Mouse (Mus musculus): Measurements from ENCODE around the gene Bcat1. TPM values are rescaled to one million over a fixed set of nuclear protein-coding genes. Genes with fewer than 3 reads are reported as not detected.
"Not testable (repeated sequence)": the region's sequence is repeated elsewhere in the genome, so short reads cannot be mapped to it uniquely, and the experiment has no call there.

Bcat1 gene
- polyA plus RNA-seq, 1 experiment from 2014 or later = 40.1 TPM

DNA sequence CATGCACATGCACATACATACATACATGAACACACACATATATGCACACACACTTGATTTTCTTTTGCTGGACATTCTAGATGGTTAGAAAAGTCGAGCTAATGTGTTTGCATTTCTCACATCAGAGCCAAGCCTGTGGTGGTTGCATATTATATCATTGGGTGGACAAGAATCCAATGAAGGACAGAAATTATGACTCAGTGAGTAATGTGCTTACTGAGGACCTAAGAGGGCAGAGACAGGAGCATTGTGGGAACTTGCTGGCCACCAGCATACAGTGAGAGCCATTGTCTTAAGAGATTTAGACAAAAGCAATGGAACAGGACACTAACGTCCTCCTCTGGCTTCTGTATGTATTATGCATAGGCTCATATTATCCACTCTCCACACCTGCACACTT, 38.6 kb upstream of the Bcat1 start:
- no peak for ATAC-seq (ENCODE audit: low FRiP score, low read depth)
- Histone ChIP-seq H3K9me3 (no peaks in the 10 kb centered on the region), H3K4me3 (no peak overlapping the region), H3K36me3 (no peaks in the 10 kb centered on the region), H3K27ac (no peak overlapping the region), H3K4me2 (replicated peaks) (no peak overlapping the region), H3K4me1 (peaks cover 10% of the 10 kb centered on the region), H3K9ac (no peak overlapping the region), H3K27me3 (no peaks in the 10 kb centered on the region)
- 71% methylated on average over 2 of the region's 2 CpGs for WGBS

DNA sequence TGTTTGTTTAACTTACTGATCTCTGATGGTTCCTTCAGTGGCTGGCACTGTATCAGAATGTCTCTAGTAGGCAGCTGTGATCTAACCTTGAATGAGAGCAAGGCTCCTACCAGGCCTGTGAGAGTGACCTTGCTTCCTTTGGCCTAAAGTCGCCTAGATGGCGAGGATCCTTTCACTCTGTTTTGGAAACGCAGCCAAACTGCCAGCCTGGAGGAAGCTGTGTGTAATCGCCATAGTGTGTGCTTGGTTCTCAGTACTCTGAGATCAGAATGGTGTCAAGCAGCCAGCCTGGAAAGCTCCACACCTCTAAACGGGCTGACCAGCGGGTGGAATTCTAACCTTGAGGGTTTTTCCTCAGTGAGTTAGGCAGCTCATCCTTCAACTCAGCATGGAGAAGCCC, 36.9 kb upstream of the Bcat1 start:
- no peak overlapping the region for H3K4me2 ChIP-seq (replicated peaks)
- WGBS = 58% methylated on average over 6 of the region's 6 CpGs
- H3K4me1 ChIP-seq = peaks cover 10% of the 10 kb centered on the region
- no peak for ATAC-seq (ENCODE audit: low FRiP score, low read depth)
- H3K9ac ChIP-seq = no peak overlapping the region
- H3K27me3 ChIP-seq = no peaks in the 10 kb centered on the region
- H3K27ac ChIP-seq = no peak overlapping the region
- H3K4me3 ChIP-seq = no peak overlapping the region
- H3K36me3 ChIP-seq = no peaks in the 10 kb centered on the region
- H3K9me3 ChIP-seq = no peaks in the 10 kb centered on the region

- Histone ChIP-seq H3K9ac (no peak overlapping the region), H3K4me3 (no peak overlapping the region), H3K27me3 (no peaks in the 10 kb centered on the region), H3K4me1 (no peaks in the 10 kb centered on the region), H3K9me3 (no peaks in the 10 kb centered on the region), H3K27ac (no peak overlapping the region), H3K36me3 (no peaks in the 10 kb centered on the region), H3K4me2 (replicated peaks) (no peak overlapping the region)
- no peak for ATAC-seq (ENCODE audit: low FRiP score, low read depth)
- 89% methylated on average over 4 of the region's 4 CpGs for WGBS
These were observed 34.8 kb upstream of the Bcat1 start for GRCm38 (mm10) chr6:145110786-145111185.

- Histone ChIP-seq H3K4me3 (no peak overlapping the region), H3K4me1 (no peaks in the 10 kb centered on the region), H3K9me3 (no peaks in the 10 kb centered on the region), H3K27me3 (no peaks in the 10 kb centered on the region), H3K4me2 (replicated peaks) (no peak overlapping the region), H3K36me3 (no peaks in the 10 kb centered on the region), H3K27ac (no peak overlapping the region), H3K9ac (no peak overlapping the region)
- WGBS = 79% methylated on average over 6 of the region's 6 CpGs
- ATAC-seq (ENCODE audit: low FRiP score, low read depth) = no peak
These were observed 30.3 kb upstream of the Bcat1 start for GRCm38 (mm10) chr6:145106163-145106842.

DNA sequence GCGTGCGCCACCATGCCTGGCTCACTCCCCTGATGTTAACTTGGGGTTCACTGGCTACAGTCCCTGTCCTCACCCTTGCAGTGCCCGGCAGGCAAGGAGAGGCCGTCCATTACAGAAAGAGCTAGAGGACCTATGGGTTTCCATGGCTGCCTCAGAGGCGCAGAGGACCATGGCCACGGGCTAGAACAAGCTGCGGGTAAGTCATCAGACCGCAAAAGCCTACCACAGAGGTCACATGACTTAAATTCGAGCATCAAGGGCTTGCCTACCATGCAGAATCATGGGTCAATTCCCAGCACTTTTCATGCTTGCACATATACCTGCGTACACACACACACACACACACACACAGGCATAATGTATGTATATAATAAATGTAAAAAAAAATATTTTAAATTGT, 29.5 kb upstream of the Bcat1 start:
- no peak for ATAC-seq (ENCODE audit: low FRiP score, low read depth)
- H3K27me3 ChIP-seq = no peaks in the 10 kb centered on the region
- H3K4me3 ChIP-seq = no peak overlapping the region
- 94% methylated on average over 10 of the region's 10 CpGs for WGBS
- H3K36me3 ChIP-seq = no peaks in the 10 kb centered on the region
- no peaks in the 10 kb centered on the region for H3K4me1 ChIP-seq
- no peak overlapping the region for H3K4me2 ChIP-seq (replicated peaks)
- H3K27ac ChIP-seq = no peak overlapping the region
- H3K9ac ChIP-seq = no peak overlapping the region
- no peaks in the 10 kb centered on the region for H3K9me3 ChIP-seq

DNA sequence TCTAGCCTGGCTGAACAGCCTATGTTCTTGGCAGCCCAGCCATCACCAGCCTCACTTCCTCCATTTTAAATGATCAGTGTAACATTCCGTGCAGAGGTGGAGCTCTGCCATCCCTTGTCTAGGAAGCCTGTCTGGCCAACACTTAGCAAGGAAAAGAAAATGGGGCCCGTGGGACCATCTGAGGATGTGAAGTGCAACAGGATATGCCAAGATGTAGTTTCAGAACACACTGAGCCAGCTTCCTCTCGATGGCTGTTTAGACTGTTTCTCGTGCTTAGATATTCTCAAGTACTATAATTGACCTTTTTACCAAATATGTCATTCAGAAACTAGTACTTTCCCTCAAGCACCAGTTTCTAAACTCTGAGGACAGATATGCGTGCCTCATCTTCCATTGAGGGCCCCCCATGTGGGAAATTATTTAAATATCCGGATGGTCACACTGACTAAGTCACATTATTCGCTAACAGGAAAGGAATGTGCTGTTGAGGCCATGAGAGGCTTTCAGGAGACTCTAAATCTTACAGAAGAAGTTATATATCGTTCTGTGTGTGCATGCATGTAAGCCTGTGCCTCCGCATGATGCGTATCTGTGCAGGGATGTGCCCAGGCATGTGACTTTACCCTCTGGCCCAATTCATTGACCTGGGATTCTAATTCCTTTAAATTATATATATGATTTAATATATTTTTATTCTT, 28.4 kb upstream of the Bcat1 start:
- peak; percentile 76 for ATAC-seq (ENCODE audit: low FRiP score, low read depth)
- 68% methylated on average over 10 of the region's 10 CpGs for whole genome bisulfite sequencing
- H3K4me2 ChIP-seq (replicated peaks) = 0 out of 2 replicates have a peak overlapping the region, but pooled peaks have one; percentile 0
- no peaks in the 10 kb centered on the region for H3K27me3 ChIP-seq
- peak overlapping the region; percentile 65; the same call in 1 of the 2 replicates for H3K27ac ChIP-seq
- H3K4me1 ChIP-seq = no peaks in the 10 kb centered on the region
- H3K9me3 ChIP-seq = no peaks in the 10 kb centered on the region
- H3K9ac ChIP-seq = 0 out of 2 replicates have a peak overlapping the region, but pooled peaks have one; percentile 1
- H3K36me3 ChIP-seq = no peaks in the 10 kb centered on the region
- H3K4me3 ChIP-seq = no peak overlapping the region

GRCm38 (mm10) chr6:145100923-145101322, 24.9 kb upstream of the Bcat1 start:
- WGBS = 73% methylated on average over 9 of the region's 9 CpGs
- Histone ChIP-seq H3K4me2 (replicated peaks) (no peak overlapping the region), H3K4me1 (no peaks in the 10 kb centered on the region), H3K27me3 (no peaks in the 10 kb centered on the region), H3K9ac (no peak overlapping the region), H3K9me3 (no peaks in the 10 kb centered on the region), H3K27ac (no peak overlapping the region), H3K4me3 (no peak overlapping the region), H3K36me3 (no peaks in the 10 kb centered on the region)
- ATAC-seq (ENCODE audit: low FRiP score, low read depth) = no peak

GRCm38 (mm10) chr6:145094431-145094830, 18.4 kb upstream of the Bcat1 start:
- ATAC-seq (ENCODE audit: low FRiP score, low read depth) = no peak
- Histone ChIP-seq H3K9me3 (no peaks in the 10 kb centered on the region), H3K36me3 (no peaks in the 10 kb centered on the region), H3K9ac (no peak overlapping the region), H3K27me3 (no peaks in the 10 kb centered on the region), H3K4me1 (no peaks in the 10 kb centered on the region), H3K4me3 (no peak overlapping the region), H3K27ac (no peak overlapping the region), H3K4me2 (replicated peaks) (no peak overlapping the region)
- WGBS = 78% methylated on average over 4 of the region's 4 CpGs

GRCm38 (mm10) chr6:145093038-145093622, 17.1 kb upstream of the Bcat1 start:
- 51% methylated on average over 7 of the region's 7 CpGs for WGBS
- H3K9me3 ChIP-seq; ATAC-seq (ENCODE audit: low FRiP score, low read depth): not testable (repeated sequence)

DNA sequence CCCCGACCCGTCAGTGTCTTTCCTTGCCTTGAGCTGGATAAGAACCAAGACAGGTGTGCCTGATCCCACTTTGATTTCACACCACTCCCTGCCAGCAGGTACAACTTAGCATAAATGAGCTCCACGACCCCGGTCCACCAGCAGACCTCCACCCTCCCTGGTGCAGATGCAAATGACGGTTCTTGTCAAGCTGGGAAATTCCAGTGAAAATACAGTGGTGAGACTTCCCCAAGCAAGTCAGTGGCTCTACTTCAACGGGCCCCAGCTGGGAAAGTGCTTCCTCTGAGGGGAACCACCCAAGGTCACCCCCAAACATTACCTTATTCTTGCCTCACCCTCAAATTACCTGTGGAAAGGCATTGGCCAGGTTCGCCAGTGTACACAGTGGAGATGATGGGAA, 16.0 kb upstream of the Bcat1 start:
- Histone ChIP-seq H3K9me3 (no peaks in the 10 kb centered on the region), H3K36me3 (no peaks in the 10 kb centered on the region), H3K4me2 (replicated peaks) (no peak overlapping the region), H3K27me3 (no peaks in the 10 kb centered on the region), H3K9ac (no peak overlapping the region), H3K27ac (no peak overlapping the region), H3K4me1 (no peaks in the 10 kb centered on the region), H3K4me3 (no peak overlapping the region)
- 80% methylated on average over 7 of the region's 7 CpGs for WGBS
- ATAC-seq (ENCODE audit: low FRiP score, low read depth) = no peak

More at GRCm38 (mm10) chr6:145093038-145093622, 17.1 kb upstream of the Bcat1 start:
- H3K4me2 ChIP-seq (replicated peaks); H3K4me1 ChIP-seq; H3K9ac ChIP-seq; H3K27ac ChIP-seq; H3K27me3 ChIP-seq; H3K4me3 ChIP-seq; H3K36me3 ChIP-seq: not testable (repeated sequence)

DNA sequence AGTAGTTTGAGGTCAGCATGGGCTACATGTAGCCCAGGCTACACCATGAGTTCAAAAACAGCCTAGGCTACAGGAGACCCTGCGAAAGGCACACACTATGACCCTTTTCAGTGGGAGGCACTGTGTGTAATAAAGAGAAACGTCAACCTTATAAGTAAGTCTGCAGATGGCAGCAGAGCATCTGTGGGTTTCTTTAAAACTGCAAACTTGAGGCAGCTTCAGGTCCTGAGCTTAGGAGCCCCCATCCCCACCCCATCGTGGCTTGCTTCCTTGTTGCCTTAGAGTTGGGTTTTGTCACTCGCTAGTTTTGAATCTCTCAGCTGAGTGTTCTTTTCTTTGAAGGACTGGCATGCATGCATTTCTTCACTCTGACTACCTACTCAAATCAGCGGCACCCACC, 14.9 kb upstream of the Bcat1 start:
- Histone ChIP-seq H3K27ac (no peak overlapping the region), H3K27me3 (no peaks in the 10 kb centered on the region), H3K4me3 (no peak overlapping the region), H3K9me3 (no peaks in the 10 kb centered on the region), H3K4me1 (no peaks in the 10 kb centered on the region), H3K36me3 (no peaks in the 10 kb centered on the region), H3K4me2 (replicated peaks) (no peak overlapping the region), H3K9ac (no peak overlapping the region)
- 0 out of 2 replicates have a peak, but pooled peaks have one; percentile 36 for ATAC-seq (ENCODE audit: low FRiP score, low read depth)
- 63% methylated on average over 5 of the region's 5 CpGs for WGBS

DNA sequence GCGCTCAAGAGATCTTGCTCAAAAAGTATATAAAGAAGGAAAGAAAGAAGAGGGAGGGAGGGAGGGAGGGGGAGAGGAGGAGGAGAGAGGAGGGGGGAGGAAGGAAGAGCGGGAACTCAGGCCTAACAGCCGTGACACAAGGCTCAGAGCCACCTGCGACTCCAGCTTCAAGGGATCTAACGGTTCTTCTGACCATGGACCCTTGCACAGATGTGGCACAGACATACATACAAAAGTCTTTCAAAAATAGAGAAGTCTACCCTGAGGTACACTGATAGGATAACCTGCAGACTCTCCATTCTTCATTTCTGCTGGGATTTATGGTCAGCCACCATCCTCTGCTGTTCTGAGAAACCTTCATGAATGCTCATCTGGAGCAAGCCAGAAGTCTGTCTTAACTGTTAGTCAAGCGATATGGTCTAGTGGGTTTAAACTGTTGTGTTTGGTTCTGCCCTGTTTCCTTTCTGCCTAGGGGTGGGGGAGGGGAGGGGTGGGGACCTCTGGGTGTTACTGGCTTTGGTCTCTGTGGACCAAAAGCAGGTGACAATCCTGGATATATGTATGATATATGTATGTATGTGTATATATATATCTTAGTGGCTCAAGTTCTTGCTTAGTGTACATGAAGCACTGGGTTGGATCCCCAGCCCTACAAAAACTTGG, 14.3 kb upstream of the Bcat1 start:
- Histone ChIP-seq H3K9ac (no peak overlapping the region), H3K4me1 (no peaks in the 10 kb centered on the region), H3K27ac (no peak overlapping the region), H3K9me3 (no peaks in the 10 kb centered on the region), H3K4me2 (replicated peaks) (no peak overlapping the region), H3K36me3 (no peaks in the 10 kb centered on the region), H3K4me3 (no peak overlapping the region), H3K27me3 (no peaks in the 10 kb centered on the region)
- 68% methylated on average over 6 of the region's 6 CpGs for WGBS
- no peak for ATAC-seq (ENCODE audit: low FRiP score, low read depth)

All from limb, embryonic 13.5 days (tissue).